Mouse (Mus musculus) liver, embryonic 13.5 days (tissue): ENCODE measurements around the gene Mtfp1. TPM values are rescaled to one million over a fixed set of nuclear protein-coding genes. Genes with fewer than 3 reads are reported as not detected.
"Not testable (repeated sequence)": the region's sequence is repeated elsewhere in the genome, so short reads cannot be mapped to it uniquely, and the experiment has no call there.

Source experiments
- ATAC-seq: fragments of 200-750 bp; cut with Nextera tagmentation; 2 replicates; pipeline ENCODE4 v1.8.0; 2017; ENCODE audit warnings: low read depth, mild to moderate bottlenecking, moderate number of reproducible peaks, moderate library complexity
- DNase-seq: peaks from one replicate; pipeline ENCODE4 v3.0.0; 2022
- H3K27ac ChIP-seq: fragments of 300-500 bp; sonication (generic); 2 replicates; pipeline ENCODE4 v1.5.1; 2015; ENCODE audit warnings: moderate library complexity, mild to moderate bottlenecking, inconsistent platforms
- H3K27me3 ChIP-seq: fragments of 300-500 bp; sonication (generic); 2 replicates; pipeline ENCODE4 v1.6.1; 2015; ENCODE audit warnings: mild to moderate bottlenecking, inconsistent platforms
- H3K36me3 ChIP-seq: fragments of 300-500 bp; sonication (generic); 2 replicates; pipeline ENCODE4 v1.6.1; 2015; ENCODE audit warnings: mild to moderate bottlenecking, inconsistent platforms
- H3K4me1 ChIP-seq: fragments of 300-500 bp; sonication (generic); replicated peaks from 2 replicates; pipeline ENCODE4 v1.6.1; 2015; ENCODE audit warnings: inconsistent platforms
- H3K4me2 ChIP-seq: fragments of 300-500 bp; sonication (generic); 2 replicates; pipeline ENCODE4 v1.6.1; 2015; ENCODE audit warnings: inconsistent platforms, mild to moderate bottlenecking, moderate library complexity
- H3K4me3 ChIP-seq: fragments of 300-500 bp; sonication (generic); replicated peaks from 2 replicates; pipeline ENCODE4 v1.5.1; 2015; ENCODE audit warnings: mild to moderate bottlenecking, inconsistent platforms
- H3K9ac ChIP-seq: fragments of 300-500 bp; sonication (generic); 2 replicates; pipeline ENCODE4 v1.6.1; 2015; ENCODE audit warnings: mild to moderate bottlenecking, inconsistent platforms
- H3K9me3 ChIP-seq: fragments of 300-500 bp; sonication (generic); replicated peaks from 2 replicates; pipeline ENCODE4 v1.6.1; 2016; ENCODE audit warnings: inconsistent platforms
- WGBS: fragments of 180-500 bp; shearing (Covaris S2); methylation state at CpG from one replicate; pipeline ENCODE4 v1.1.7; 2015; ENCODE audit not compliant: insufficient replicate concordance; 5-methylcytosine and 5-hydroxymethylcytosine counted together
- polyA plus RNA-seq: library from polyadenylated mRNA; unstranded; fragments of >200 nt; fragmentation: Nextera tagmentation; extraction: Ambion mirVana; gene quantifications from 2 replicates; pipeline ENCODE4 v1.2.1, GENCODE M21; 2015

Gene Mtfp1
- polyA plus RNA-seq, 1 experiment from 2014 or later: 33.9 TPM

GRCm38 (mm10) chr11:4113970-4114369, 18.7 kb upstream of the Mtfp1 start:
- ATAC-seq (no peak), DNase-seq (no peak)
- WGBS: 35% methylated on average over 6 of the region's 6 CpGs
- Histone ChIP-seq H3K27ac (no peak overlapping the region), H3K36me3 (peaks cover 8% of the 10 kb centered on the region; the same call in 1 of the 2 replicates), H3K27me3 (peaks cover 31% of the 10 kb centered on the region), H3K4me3 (no peak overlapping the region), H3K9me3 (no peaks in the 10 kb centered on the region), H3K4me1 (peaks cover 41% of the 10 kb centered on the region), H3K9ac (no peak overlapping the region), H3K4me2 (no peak overlapping the region)

GRCm38 (mm10) chr11:4113496-4113895, 18.3 kb upstream of the Mtfp1 start:
- no peak overlapping the region for H3K4me3 ChIP-seq
- peaks cover 27% of the 10 kb centered on the region for H3K27me3 ChIP-seq
- H3K4me2 ChIP-seq: no peak overlapping the region
- H3K27ac ChIP-seq: no peak overlapping the region
- no peaks in the 10 kb centered on the region for H3K9me3 ChIP-seq
- 61% methylated on average over 4 of the region's 4 CpGs for WGBS
- H3K4me1 ChIP-seq: peaks cover 36% of the 10 kb centered on the region
- H3K9ac ChIP-seq: no peak overlapping the region
- no peak for ATAC-seq
- peaks cover 12% of the 10 kb centered on the region; the same call in 1 of the 2 replicates for H3K36me3 ChIP-seq
- no peak for DNase-seq

- Histone ChIP-seq H3K27ac (no peak overlapping the region), H3K4me1 (peaks cover 30% of the 10 kb centered on the region), H3K36me3 (peaks cover 16% of the 10 kb centered on the region; the same call in 1 of the 2 replicates), H3K4me2 (no peak overlapping the region), H3K9me3 (no peaks in the 10 kb centered on the region), H3K27me3 (peaks cover 20% of the 10 kb centered on the region), H3K9ac (no peak overlapping the region), H3K4me3 (no peak overlapping the region)
- WGBS: 74% methylated on average over 6 of the region's 6 CpGs
- no peak for ATAC-seq
- no peak for DNase-seq
Observed at GRCm38 (mm10) chr11:4112861-4113260, 17.6 kb upstream of the Mtfp1 start.

GRCm38 (mm10) chr11:4112033-4112432, 16.8 kb upstream of the Mtfp1 start:
- ATAC-seq (no peak), DNase-seq (no peak)
- H3K4me3 ChIP-seq: no peak overlapping the region
- no peak overlapping the region for H3K4me2 ChIP-seq
- no peak overlapping the region for H3K9ac ChIP-seq
- H3K27me3 ChIP-seq: peaks cover 12% of the 10 kb centered on the region
- peaks cover 16% of the 10 kb centered on the region; the same call in 1 of the 2 replicates for H3K36me3 ChIP-seq
- no peaks in the 10 kb centered on the region for H3K9me3 ChIP-seq
- no peak overlapping the region for H3K27ac ChIP-seq
- WGBS: 76% methylated on average over 4 of the region's 4 CpGs
- H3K4me1 ChIP-seq: peaks cover 21% of the 10 kb centered on the region

GRCm38 (mm10) chr11:4108691-4109090, 13.4 kb upstream of the Mtfp1 start:
- H3K4me2 ChIP-seq: no peak overlapping the region
- no peak overlapping the region for H3K9ac ChIP-seq
- H3K4me3 ChIP-seq: no peak overlapping the region
- no peak for DNase-seq
- no peaks in the 10 kb centered on the region for H3K27me3 ChIP-seq
- H3K27ac ChIP-seq: no peak overlapping the region
- 68% methylated on average over 7 of the region's 7 CpGs for WGBS
- no peaks in the 10 kb centered on the region for H3K4me1 ChIP-seq
- no peak for ATAC-seq
- peaks cover 16% of the 10 kb centered on the region; the same call in 1 of the 2 replicates for H3K36me3 ChIP-seq
- H3K9me3 ChIP-seq: no peaks in the 10 kb centered on the region

DNA sequence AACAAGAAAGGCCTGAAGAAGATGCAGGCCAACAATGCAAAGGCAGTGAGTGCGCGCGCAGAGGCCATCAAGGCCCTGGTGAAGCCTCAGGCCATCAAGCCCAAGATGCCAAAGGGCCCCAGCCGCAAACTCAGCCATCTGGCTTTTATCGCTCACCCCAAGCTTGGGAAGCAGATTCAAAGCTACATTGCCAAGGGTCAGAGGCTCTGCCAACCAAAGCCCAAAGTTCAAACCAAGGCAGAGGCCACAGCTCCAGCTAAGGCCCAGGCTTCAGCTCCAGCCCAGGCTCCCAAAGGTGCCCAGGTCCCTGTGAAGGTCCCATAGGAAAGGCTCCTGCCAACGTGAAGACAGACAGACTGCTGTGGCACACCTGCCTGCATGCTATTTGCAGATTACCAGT, 12.7 kb upstream of the Mtfp1 start:
- not testable (repeated sequence) for H3K4me2 ChIP-seq, H3K27me3 ChIP-seq, H3K4me1 ChIP-seq, ATAC-seq, H3K27ac ChIP-seq, H3K9me3 ChIP-seq, H3K9ac ChIP-seq, H3K4me3 ChIP-seq, DNase-seq
- H3K36me3 ChIP-seq: peaks cover 16% of the 10 kb centered on the region; the same call in 1 of the 2 replicates
- 88% methylated on average over 6 of the region's 6 CpGs for WGBS

DNA sequence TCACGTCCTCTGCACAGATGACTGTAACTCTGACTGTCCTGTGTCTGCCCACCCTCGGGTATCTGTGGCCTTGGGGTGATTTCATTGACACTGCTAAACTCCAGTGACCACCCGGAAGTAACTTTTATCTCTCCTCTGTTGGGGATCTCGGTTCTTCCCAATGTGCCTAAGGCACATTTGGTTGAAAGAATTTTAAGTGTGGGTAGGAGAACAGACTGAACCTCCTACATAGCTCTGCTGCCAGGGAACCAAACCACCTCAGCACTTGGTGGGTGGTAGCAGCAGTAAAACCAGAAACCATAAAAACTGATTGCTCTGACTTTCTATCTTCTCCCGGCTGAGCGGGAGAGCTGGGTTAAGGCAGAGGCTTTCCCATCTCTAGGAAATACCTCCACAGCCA, 10.2 kb upstream of the Mtfp1 start:
- peaks cover 11% of the 10 kb centered on the region; the same call in 1 of the 2 replicates for H3K36me3 ChIP-seq
- ATAC-seq: no peak
- 58% methylated on average over 6 of the region's 6 CpGs for WGBS

GRCm38 (mm10) chr11:4104989-4105388, 9.7 kb upstream of the Mtfp1 start:
- DNase-seq: no peak
- Histone ChIP-seq H3K4me3 (no peak overlapping the region), H3K4me1 (no peaks in the 10 kb centered on the region), H3K4me2 (no peak overlapping the region), H3K27me3 (no peaks in the 10 kb centered on the region), H3K9ac (no peak overlapping the region), H3K36me3 (peaks cover 11% of the 10 kb centered on the region; the same call in 1 of the 2 replicates), H3K27ac (no peak overlapping the region), H3K9me3 (no peaks in the 10 kb centered on the region)
- WGBS: 66% methylated on average over 5 of the region's 5 CpGs
- ATAC-seq: no peak

More for the DNA sequence above, 10.2 kb upstream of the Mtfp1 start:
- H3K27ac ChIP-seq: no peak overlapping the region
- H3K27me3 ChIP-seq: no peaks in the 10 kb centered on the region
- H3K4me1 ChIP-seq: no peaks in the 10 kb centered on the region
- H3K4me3 ChIP-seq: no peak overlapping the region
- H3K9me3 ChIP-seq: no peaks in the 10 kb centered on the region
- DNase-seq: no peak
- H3K4me2 ChIP-seq: no peak overlapping the region
- no peak overlapping the region for H3K9ac ChIP-seq

DNA sequence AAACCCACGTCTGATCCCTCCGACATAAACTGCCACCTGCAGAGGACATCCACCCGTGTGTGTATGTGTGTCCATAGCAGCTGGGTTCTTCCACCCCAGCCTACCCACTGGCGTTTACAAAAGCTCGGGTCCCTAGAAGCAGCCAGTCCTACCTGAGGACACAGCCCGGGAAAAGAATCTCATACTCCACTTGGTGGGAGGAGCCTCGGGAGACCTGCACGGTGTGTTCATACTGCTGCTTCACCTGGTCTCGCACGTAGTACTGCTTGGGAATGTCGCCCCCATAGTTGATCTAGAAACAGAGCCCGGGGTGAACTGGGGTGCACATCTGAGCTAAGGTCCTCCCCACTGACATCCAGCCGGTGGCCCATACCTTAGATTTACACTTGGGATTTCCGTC, 8.3 kb upstream of the Mtfp1 start:
- Histone ChIP-seq H3K9ac (no peak overlapping the region), H3K27me3 (no peaks in the 10 kb centered on the region), H3K27ac (no peak overlapping the region), H3K4me1 (no peaks in the 10 kb centered on the region), H3K36me3 (peaks cover 4% of the 10 kb centered on the region; the same call in 1 of the 2 replicates), H3K4me2 (no peak overlapping the region), H3K9me3 (no peaks in the 10 kb centered on the region), H3K4me3 (no peak overlapping the region)
- DNase-seq (no peak), ATAC-seq (no peak)
- 76% methylated on average over 14 of the region's 14 CpGs for WGBS

DNA sequence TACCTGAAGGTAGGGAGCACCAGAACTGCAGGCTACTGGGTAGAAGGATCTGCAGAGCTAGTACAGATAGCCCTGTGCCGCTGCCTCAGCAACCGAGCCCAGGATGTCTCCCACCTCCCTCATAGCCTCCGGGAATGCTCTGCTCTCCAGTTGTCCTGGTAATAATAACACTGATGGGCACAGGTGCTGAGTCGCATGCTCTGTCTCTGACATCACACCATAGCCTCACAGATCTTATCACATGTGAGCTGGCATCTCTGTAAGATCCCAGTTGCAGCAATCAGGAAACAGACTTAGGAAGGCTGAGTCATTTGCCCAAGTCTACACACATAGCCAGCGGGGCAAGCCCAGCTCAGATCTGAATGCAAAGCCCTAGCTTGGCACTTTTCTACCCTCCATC, 6.6 kb upstream of the Mtfp1 start:
- Histone ChIP-seq H3K4me3 (no peak overlapping the region), H3K27me3 (no peaks in the 10 kb centered on the region), H3K27ac (no peak overlapping the region), H3K4me1 (peaks cover 12% of the 10 kb centered on the region), H3K4me2 (no peak overlapping the region), H3K9me3 (no peaks in the 10 kb centered on the region), H3K36me3 (no peaks in the 10 kb centered on the region), H3K9ac (no peak overlapping the region)
- 58% methylated on average over 5 of the region's 5 CpGs for WGBS
- DNase-seq (no peak), ATAC-seq (no peak)

DNA sequence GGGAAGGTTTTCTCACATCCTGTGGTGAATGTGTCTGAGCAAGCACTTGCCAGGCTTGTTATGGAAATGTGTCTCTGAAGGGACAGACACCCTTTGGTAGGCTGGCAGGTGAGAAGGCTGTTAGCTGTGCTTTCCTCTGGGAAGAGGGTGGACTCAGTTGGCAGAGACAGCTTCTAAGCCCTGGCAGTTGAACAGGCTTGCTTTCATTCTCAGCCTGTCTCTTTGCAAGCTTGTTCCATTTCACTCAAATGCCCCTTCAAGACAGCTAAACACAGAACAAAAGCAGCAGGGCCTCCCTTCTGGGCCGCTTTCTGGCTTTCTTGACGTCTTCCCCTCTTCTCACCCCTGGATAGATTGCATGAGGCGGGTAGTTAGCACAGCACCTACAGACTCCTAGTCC, 4.2 kb upstream of the Mtfp1 start:
- ATAC-seq: no peak

DNA sequence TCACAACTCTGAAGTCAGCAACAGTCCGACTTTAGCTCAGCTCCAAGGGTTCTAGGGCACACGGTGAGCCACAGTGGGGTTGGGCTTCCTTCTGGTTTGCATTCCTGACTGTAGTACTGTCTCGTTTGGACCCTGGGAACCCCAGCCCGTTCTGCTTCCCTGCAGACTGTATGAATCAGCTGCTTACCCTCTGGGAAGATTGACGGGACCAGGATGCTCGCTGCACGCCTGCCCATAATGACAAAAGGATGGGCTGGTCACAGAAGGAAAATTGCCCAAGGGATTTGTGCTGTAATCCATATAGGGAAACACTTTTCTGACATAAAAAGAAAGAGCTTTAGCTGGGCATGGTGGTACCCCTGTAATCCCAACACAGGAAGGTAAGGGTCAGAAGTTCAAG, 3.6 kb upstream of the Mtfp1 start:
- Histone ChIP-seq H3K9ac (no peak overlapping the region), H3K9me3 (no peaks in the 10 kb centered on the region), H3K27ac (no peak overlapping the region), H3K4me2 (no peak overlapping the region), H3K27me3 (no peaks in the 10 kb centered on the region), H3K4me1 (peaks cover 35% of the 10 kb centered on the region), H3K4me3 (no peak overlapping the region), H3K36me3 (peaks cover 1% of the 10 kb centered on the region)
- no peak for DNase-seq
- 70% methylated on average over 7 of the region's 7 CpGs for WGBS
- no peak for ATAC-seq

More for the DNA sequence above, 4.2 kb upstream of the Mtfp1 start:
- Histone ChIP-seq H3K9ac (no peak overlapping the region), H3K9me3 (no peaks in the 10 kb centered on the region), H3K27ac (no peak overlapping the region), H3K4me1 (peaks cover 29% of the 10 kb centered on the region), H3K27me3 (no peaks in the 10 kb centered on the region), H3K4me3 (no peak overlapping the region), H3K4me2 (no peak overlapping the region), H3K36me3 (no peaks in the 10 kb centered on the region)
- DNase-seq: no peak
- 71% methylated on average over 3 of the region's 3 CpGs for WGBS
